Mouse (Mus musculus): ENCODE measurements around the gene Dnah8. TPM values are rescaled to one million over a fixed set of nuclear protein-coding genes. Genes with fewer than 3 reads are reported as not detected.

Gene Dnah8
- total RNA-seq, 2 experiments from 2014 or later: 6.1 to 23.9 TPM

DNA sequence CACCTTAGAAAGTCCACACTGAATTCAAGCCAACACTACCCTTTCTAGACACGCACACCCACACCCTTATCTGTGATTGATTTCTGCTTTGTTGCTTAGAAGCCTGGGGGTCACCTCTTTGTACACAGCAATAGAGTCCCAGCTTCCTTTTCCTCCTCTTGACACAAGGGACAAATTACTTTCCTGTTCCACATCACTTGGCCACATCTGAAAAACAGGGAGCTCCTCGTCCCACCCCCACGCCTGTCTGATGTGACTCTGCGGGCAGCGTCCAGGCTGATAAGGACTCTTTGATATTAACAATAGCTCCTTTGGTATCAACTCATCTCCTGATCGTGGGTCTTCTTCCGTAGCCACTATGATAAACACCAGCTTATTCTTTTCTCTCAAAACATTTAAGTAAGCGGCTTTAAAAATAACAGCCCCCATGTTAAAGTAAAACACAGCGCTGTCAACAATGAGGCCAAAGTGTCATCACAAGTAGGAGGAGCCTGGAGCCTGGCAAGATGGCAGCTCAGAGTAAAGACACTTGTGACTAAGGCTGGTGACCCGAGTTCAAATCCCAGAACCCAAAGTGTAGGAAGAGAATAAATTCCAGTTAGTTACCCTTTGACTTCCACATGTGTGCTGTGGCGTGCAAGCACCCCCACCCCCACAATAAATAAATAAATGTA, 234.6 kb downstream of the Dnah8 start:
- no peak for ATAC-seq (replicated peaks; ENCODE audit: low FRiP score, poor library complexity, severe bottlenecking)

GRCm38 (mm10) chr17:30859989-30860585, 235.9 kb downstream of the Dnah8 start:
- no peak for ATAC-seq (replicated peaks; ENCODE audit: low FRiP score, poor library complexity, severe bottlenecking)

- ATAC-seq (replicated peaks; ENCODE audit: low FRiP score, poor library complexity, severe bottlenecking): no peak
These were observed 236.5 kb downstream of the Dnah8 start for GRCm38 (mm10) chr17:30860606-30861005.

GRCm38 (mm10) chr17:30866281-30866680, 242.1 kb downstream of the Dnah8 start:
- ATAC-seq (replicated peaks; ENCODE audit: low FRiP score, poor library complexity, severe bottlenecking): no peak

DNA sequence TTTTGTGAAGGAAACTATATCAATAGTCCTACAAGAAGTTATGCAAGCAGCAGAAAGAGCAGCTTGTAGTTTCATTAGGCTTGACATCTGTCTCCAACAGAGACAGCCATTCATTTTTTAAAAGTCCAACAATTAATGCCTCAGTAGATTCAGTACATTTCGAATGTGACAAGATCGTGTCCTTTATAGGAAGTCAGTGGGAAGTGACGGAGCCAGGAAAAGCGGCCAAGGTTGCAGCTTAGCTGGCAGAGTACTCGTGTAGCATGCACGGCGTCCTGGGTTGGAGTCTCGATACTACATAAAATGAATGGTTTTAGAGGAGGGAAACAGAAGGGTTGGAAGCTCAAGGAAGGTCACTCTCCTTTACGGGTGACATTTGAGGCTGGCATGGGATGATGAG, 242.8 kb downstream of the Dnah8 start:
- no peak for ATAC-seq (replicated peaks; ENCODE audit: low FRiP score, poor library complexity, severe bottlenecking)

DNA sequence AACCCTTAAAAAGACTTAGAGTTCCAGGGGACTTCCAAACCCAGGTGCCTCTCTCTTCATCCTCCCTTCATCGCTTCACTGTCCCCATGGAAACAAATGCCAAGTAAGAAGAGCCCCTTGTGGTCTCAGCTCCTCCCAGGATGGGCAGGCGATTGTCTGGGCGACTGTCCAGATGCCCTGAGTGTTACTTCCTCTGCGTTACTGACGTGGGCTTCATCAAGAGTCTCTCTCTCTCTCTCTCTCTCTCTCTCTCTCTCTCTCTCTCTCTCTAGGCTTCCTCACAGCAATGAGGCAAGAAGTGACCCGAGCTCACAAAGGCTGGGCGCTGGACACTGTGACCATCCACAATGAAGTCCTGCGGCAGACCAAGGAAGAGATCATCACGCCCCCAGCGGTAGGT, 246.9 kb downstream of the Dnah8 start:
- ATAC-seq (replicated peaks; ENCODE audit: low FRiP score, poor library complexity, severe bottlenecking): no peak

DNA sequence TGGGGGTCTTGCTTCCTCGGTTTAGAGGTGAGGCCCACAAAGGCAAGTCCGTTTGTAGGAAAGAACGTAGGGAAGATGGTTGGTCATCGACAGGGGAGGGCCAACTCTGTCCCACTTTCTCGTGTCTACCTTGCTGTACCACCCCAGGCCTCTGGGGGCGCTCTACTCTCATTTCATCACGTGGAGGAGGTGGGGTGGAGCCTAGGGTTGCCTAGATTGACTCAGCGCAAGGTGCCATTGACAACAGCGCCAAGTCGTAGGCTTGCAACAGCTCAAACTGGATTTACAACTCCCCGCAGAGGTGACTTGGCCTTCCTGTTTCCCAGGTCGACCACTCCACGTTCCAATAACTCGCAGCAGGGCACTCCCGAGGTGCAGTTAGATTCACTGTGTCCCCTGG, 250.1 kb downstream of the Dnah8 start:
- ATAC-seq (replicated peaks; ENCODE audit: low FRiP score, poor library complexity, severe bottlenecking): no peak

GRCm38 (mm10) chr17:30877456-30877855, 253.3 kb downstream of the Dnah8 start:
- no peak for ATAC-seq (replicated peaks; ENCODE audit: low FRiP score, poor library complexity, severe bottlenecking)

DNA sequence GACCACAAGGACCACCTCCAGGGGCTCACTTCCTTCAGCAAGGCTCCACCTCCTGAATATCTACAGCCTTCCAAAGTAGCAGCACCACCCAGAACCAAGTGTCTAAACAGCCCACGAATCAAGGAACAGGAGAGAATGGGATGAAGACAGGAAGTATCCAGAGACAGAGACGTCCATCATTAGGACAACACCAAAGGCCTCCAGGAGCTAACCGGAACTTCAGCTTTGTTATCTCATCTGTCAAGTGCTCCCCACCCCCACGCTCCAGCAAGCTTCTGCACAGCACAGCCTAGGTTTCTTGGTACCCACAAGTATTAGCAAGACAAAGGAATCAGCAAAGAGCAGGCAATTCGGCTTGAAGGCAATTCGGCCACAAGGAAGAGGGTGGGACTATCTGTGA, 254.5 kb downstream of the Dnah8 start:
- ATAC-seq (replicated peaks; ENCODE audit: low FRiP score, poor library complexity, severe bottlenecking): no peak

DNA sequence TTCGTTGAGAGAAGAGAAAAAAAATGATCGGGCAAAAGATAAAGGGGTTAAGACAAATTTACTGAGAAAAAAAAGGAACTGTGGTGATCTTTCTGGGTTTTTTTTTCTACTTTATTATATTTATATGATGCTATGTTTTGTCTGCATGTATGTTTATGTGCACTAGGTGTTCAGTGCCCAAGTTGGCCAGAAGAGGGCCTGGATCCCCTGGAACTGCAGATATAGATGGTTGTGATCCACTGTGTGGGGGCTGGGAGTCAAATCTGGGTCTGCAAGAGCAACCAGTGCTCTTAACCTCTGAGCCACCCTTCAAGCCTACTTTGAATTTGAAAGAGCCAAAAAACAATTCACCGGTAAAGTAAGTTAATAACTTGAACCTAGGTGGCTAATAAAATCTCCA, 256.2 kb downstream of the Dnah8 start:
- no peak for ATAC-seq (replicated peaks; ENCODE audit: low FRiP score, poor library complexity, severe bottlenecking)

- no peak for ATAC-seq (replicated peaks; ENCODE audit: low FRiP score, poor library complexity, severe bottlenecking)
These were observed 256.8 kb downstream of the Dnah8 start for GRCm38 (mm10) chr17:30881001-30881400.

- ATAC-seq (replicated peaks; ENCODE audit: low FRiP score, poor library complexity, severe bottlenecking): no peak
These were observed 258.1 kb downstream of the Dnah8 start for GRCm38 (mm10) chr17:30882206-30882605.

DNA sequence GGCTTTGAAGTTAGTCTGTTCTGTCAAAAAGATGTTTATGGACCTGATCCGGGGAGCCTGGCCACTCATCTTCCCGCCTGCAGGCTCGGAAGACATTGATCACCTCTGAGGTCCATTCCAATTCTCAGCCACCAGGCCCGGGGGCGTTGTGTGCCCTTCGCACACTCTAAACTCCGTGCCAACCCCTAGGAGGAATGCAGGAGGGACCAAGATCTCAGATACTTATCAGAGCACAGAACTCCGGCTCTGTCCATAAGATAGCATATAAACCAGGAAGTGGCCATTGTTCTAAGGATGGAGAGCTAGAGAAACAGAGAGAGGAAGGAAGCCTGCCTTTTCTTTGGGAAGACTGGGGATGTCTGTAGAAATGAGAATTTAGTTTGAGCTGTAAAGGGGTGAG, 259.4 kb downstream of the Dnah8 start:
- no peak for ATAC-seq (replicated peaks; ENCODE audit: low FRiP score, poor library complexity, severe bottlenecking)

DNA sequence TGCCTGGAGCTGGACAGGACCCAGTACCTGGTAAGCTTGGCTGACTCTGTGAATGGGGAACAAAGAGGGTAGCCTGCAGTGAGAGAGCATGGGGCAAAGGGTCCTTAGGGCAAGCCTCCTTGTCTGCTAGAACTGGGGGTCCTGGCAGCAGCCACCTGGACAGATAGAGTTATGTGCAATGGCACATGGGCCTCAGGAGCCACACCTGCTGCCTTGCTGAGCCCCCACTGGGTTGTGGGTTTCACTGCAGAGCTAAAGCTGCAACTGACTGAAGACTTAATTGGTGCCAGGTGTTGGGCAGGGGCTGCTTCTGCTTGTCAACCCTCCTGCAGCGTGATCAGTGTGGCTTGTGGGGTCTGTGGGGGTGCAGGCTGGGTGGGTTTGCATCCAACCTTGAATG, 267.9 kb downstream of the Dnah8 start:
- no peak for ATAC-seq (replicated peaks; ENCODE audit: low FRiP score, poor library complexity, severe bottlenecking)

GRCm38 (mm10) chr17:30892730-30893129, 268.6 kb downstream of the Dnah8 start:
- no peak for ATAC-seq (replicated peaks; ENCODE audit: low FRiP score, poor library complexity, severe bottlenecking)

DNA sequence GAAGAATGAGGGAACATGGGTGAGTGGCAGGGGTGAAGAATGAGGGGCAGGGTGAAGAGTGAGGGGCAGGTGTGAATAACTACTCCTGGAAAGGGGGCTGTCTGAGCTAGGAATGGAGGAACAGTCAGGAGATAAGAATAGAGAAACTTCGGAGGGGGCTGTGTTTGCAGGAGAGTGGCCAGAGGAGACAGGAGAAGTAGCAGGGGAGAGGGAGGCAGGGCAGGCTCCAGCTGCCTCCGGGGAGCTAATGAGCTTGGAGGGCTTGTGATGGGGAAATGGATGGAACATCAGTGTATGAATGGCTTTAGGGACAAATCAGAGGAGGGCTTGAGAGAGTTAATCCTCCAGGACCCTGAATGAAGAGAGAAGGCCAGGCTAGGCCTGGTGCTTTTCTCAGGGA, 272.9 kb downstream of the Dnah8 start:
- no peak for ATAC-seq (replicated peaks; ENCODE audit: low FRiP score, poor library complexity, severe bottlenecking)

DNA sequence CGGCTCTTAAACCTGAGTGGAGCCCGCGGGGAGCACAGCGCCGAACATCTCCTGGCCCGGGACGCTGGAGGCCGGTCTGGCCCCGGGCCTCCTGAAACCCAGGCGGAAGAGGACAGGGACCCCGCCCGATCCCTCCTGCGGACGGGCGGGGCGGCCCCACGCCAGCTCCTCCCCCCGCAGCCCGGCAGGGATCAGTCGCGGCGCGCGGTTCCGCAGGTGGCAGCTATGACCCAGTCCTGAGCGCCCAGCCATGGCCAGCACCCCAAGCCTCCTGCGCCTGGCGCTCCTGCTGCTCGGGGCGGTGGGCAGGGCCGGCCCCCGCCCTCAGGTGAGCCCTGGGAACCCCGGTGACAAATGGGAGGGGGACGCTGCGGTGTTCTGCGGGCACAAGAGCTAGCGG, 277.5 kb downstream of the Dnah8 start, which contains the start of gene Glp1r:
Glp1r (plus strand) TSS at position 191 of the 400 bp plus-strand sequence.
- no peak for ATAC-seq (replicated peaks; ENCODE audit: low FRiP score, poor library complexity, severe bottlenecking)

- ATAC-seq (replicated peaks; ENCODE audit: low FRiP score, poor library complexity, severe bottlenecking): no peak
These were observed 279.9 kb downstream of the Dnah8 start for GRCm38 (mm10) chr17:30904096-30904495.

GRCm38 (mm10) chr17:30907577-30907976, 283.4 kb downstream of the Dnah8 start:
- ATAC-seq (replicated peaks; ENCODE audit: low FRiP score, poor library complexity, severe bottlenecking): no peak

DNA sequence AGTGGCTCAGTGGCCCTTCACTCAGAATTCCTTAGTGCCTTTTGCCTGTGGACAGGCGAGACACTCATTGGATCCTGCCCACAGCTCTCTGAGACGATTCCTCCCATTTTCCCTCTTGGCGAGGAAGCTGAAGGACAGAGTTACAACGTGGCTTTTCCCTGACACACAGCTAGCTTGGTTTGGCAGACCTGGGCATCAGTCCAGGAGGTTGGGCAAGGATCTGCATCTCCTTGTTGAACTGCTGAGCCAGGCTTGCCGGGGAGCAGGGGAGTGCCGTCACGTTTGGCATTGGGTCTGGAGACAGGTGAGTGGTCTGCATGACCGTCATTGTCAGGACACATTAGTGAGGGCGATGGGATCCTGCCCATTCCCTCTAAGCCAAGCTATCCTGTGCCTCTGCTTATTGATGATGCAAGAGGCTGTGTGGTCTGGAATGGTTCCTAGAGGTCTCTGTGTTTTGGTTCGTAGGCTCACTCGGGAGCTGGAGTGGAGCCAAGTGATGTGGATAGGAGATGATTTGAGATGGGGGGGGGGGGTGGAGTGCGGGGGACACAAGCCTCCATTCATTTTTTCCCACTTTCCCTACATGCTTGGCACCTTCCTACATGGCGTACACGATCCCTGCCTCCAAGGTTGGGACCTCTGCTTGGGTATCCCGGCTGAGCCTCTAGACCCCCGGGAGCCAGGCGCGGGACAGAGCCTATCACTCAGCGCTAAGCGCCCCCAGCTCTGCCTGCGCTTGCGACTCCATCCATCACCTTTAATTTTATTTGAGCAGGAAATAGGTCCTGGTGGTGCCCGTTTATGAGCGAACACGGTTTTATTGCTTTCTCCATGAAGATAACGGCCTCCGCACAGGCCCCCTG, 286.9 kb downstream of the Dnah8 start:
- no peak for ATAC-seq (replicated peaks; ENCODE audit: low FRiP score, poor library complexity, severe bottlenecking)

DNA sequence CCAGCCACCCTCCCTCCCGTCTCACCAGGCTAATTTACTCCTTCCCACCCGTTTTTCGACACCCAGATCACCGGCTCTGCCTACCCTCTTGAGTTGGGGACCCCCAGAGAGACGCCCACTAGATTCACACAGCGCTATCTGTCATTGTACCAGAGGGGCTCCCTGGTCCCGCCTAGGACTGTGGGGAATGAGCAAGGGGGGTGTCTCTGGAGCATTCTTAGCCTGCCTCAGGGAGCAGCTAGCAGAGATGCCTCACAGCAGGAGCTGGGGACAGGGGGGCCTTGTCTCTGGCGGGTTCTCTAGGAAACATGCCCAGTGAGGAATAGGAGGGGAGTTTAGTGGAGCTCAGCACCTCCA, 287.6 kb downstream of the Dnah8 start:
- no peak for ATAC-seq (replicated peaks; ENCODE audit: low FRiP score, poor library complexity, severe bottlenecking)
